Mouse (Mus musculus) forelimb bud, embryonic 11.5 days (tissue): ENCODE measurements around the gene Cilp2.

Experiments used
- DNase-seq: peaks from one replicate; pipeline ENCODE4 v3.0.0-alpha.2; 2012; ENCODE audit warnings: low read depth, low spot score

Gene Cilp2

GRCm38 (mm10) chr8:69887289-69888243 lies at the start of gene Cilp2:
TSS of gene Cilp2 (minus strand) at chr8:69887687.
- DNase-seq = no peak

DNA sequence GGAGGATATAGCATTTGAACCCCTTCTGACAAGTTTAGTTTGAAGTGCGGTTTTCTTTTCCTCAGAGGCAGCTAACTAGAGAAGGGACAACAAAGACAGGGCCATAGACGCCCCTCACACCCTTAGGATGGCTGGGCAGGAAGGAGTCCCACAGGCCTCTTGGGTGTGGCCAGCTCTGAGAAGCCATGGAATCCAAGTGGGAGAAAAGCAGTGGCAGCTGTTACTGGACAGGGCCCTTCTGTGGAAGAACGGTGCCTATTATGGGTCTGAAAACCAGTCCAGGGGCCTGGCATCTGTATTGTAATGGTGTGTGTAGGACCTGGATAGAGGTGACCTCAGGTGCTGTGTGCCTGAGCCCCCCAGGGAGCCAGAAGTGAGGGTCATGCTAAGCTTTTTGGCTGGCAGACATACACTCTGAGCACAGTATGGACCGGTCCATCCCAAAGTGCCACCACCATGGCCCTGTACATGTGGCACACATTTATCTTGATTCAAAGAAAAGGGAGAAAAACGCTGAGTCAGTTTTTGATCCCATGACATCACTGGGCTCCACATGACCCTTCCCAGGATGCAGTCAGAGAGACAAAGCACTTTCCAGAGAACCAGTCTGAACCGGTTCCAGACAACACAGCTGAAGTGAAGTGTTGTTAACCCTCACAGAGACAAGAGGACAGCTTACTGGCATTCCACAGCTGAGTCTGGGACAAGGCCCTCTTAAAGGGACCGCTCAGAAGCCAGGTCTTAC lies 48.7 kb upstream of the Cilp2 start:
- peak; percentile 29 for DNase-seq

GRCm38 (mm10) chr8:69935431-69935830 lies 47.9 kb upstream of the Cilp2 start:
- DNase-seq = no peak

DNA sequence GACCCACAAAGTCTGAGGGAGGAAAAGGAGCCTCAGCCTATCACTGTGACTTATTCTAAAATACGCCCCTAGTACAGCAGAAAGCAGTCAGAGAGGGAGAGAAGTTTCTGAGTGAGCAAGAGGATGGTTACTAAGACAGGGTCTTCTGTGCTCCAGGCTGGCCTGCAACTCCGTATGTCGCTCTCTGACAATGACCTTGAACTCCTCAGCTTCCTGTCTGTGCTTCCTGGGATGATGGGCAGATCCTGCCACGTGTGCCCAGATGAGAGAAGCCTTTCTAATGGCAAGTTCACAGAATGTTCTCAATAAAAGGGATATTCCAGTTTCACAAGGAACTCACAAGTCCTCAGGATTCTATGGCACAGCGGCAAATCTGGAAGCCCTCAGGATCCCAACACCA lies 47.1 kb upstream of the Cilp2 start:
- no peak for DNase-seq

DNA sequence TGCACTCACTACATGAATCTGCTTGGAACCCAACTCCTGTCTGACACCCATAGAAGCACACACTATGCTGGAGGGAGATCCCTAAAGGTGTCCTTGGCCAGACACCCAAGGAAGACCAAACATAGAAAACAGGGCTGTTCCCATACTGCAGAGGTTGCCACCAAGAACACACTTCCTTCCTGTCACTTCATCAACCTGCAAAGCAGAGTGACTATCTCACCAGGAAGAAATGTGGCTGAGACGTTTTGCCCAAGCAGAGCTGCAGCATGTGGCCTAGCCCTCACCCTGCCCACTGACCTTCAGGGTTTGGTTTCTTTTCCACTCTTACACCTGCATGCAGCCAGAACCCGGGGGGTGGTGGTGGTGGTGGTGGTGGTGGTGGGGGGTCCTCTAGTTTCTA lies 46.3 kb upstream of the Cilp2 start:
- no peak for DNase-seq

- no peak for DNase-seq
These were observed 39.4 kb upstream of the Cilp2 start for GRCm38 (mm10) chr8:69926901-69927300.

DNA sequence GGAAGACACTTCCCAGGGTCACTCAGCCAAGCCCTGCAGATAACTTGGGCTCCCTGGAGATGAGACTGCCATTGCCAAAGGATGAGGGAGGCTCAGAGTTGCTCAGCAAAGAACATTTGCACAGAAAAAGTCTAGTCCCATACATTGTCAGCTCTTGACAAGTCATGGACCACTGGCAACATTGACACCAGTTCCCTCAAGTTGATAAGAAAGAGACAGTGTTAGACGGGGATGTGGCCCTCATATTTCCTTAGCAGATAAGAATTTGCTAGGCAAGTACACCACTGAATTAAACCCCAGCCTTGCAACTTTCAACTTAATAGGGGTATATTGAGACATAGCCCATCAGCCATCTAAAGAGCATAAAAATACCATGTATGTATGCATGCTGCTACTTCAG lies 36.5 kb upstream of the Cilp2 start:
- DNase-seq = no peak

- no peak for DNase-seq
These were observed 33.7 kb upstream of the Cilp2 start for GRCm38 (mm10) chr8:69921141-69921540.

- peak; percentile 67 for DNase-seq
These were observed 32.6 kb upstream of the Cilp2 start for GRCm38 (mm10) chr8:69919876-69920662.

GRCm38 (mm10) chr8:69919010-69919409 lies 31.5 kb upstream of the Cilp2 start:
- DNase-seq = peak; percentile 93

DNA sequence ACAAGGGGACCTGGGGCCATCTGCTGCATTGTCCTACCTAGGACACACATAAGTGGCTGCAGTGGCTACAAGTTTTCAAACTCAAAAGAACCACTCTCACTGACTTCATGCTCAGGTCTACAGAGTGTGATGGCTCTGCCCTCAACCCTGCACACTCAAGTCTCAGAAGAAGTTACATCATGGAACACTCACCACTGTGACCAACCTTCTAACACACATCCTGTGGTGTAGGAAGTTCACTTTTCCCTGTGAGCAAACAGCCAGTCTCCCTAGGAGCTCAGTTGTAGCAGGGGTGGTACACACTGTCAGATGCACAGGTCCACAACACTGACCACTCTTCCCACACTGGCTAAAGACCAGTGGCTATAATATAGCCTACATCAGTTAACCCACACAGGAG lies 31.0 kb upstream of the Cilp2 start:
- no peak for DNase-seq

DNA sequence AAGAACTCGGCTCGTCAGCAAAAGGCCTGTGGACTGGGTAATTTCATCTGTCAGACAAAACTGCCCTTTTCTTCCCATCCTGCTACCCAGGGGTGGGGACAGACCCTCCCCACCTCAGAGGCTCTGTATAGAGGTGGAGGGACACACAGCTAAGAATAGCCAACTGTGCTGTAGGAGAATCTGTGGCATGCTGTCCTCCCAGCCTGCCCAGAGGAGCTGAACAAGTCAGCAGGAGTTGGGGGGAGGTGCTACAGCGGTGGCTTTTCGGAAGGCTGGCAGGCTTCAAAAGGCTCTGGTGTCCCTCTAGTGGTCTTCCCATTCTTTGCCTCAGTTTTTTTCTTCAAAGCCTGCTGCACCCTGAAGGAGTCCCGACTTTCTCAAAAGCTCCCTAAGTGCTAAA lies 28.3 kb upstream of the Cilp2 start:
- no peak for DNase-seq

DNA sequence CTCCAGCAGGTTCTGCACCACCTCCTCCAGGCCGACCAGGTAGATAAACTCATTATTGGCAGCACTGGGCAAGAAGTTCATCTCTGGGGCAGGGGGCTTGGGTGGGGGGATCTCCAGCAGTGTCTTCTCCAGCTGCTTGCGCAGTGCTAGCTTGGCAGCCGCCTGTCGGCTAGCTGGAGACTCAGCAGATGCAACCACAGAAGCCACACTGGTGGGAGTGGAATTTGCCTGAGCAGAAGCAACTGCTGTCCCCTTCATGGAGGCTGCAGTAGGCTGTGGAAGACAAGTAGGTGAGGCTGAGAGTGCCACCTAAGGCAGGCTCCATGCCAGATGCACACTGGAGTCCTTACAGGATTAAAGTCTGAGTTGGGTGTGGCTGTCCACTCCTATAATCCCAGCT lies 27.0 kb upstream of the Cilp2 start:
- no peak for DNase-seq

GRCm38 (mm10) chr8:69912478-69913074 lies 25.1 kb upstream of the Cilp2 start:
- no peak for DNase-seq

- no peak for DNase-seq
These were observed 24.4 kb upstream of the Cilp2 start for GRCm38 (mm10) chr8:69911917-69912316.

GRCm38 (mm10) chr8:69907106-69907505 lies 19.6 kb upstream of the Cilp2 start:
- no peak for DNase-seq

- DNase-seq = no peak
These were observed 18.8 kb upstream of the Cilp2 start for GRCm38 (mm10) chr8:69906260-69906659.

DNA sequence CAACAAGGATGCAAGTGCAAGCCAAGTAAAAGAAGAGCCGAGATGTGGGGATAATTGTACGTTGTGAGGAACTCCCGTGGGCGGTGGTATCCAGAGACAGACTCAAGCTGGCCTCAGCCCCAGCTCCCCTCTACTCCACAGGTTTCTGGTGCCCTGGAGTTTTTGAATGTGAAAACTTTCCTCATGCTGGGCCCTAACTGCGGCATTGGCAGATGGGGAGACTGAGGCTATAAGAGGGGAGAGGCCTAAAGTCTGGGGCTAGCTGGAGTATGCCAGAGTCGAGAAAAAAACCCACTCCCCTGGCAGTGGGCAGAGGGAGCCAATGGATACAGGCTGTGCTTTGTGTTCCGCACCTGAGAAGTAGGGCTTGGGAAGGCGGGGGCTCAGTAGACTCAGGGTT lies 16.6 kb upstream of the Cilp2 start:
- DNase-seq = no peak

- DNase-seq = peak; percentile 100
These were observed 15.6 kb upstream of the Cilp2 start for GRCm38 (mm10) chr8:69903063-69903542.

DNA sequence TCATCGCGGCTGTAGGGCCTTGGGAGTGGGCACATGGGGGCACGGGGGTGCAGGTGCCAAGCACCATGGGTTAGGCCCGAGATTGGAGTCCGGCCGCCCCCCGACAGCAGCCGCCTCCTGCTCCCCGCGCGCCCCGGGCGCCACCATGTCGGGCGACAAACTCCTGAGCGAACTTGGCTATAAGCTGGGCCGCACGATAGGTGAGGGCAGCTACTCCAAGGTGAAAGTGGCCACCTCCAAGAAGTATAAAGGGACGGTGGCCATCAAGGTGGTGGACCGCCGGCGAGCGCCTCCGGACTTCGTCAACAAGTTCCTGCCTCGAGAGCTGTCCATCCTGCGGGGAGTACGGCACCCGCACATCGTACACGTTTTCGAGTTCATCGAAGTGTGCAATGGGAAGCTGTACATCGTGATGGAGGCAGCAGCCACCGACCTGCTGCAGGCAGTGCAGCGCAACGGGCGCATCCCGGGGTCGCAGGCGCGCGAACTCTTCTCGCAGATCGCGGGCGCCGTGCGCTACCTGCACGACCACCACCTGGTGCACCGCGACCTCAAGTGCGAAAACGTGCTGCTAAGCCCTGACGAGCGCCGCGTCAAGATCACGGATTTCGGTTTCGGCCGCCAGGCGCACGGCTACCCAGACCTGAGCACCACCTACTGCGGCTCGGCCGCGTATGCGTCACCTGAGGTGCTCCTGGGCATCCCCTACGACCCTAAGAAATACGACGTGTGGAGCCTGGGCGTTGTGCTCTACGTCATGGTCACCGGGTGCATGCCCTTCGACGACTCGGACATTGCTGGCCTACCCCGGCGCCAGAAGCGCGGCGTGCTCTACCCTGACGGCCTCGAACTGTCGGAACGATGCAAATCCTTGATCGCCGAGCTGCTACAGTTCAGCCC lies 14.9 kb upstream of the Cilp2 start, which contains the start of the genes Tssk6, Ndufa13 and Yjefn3:
Gene Tssk6, plus strand, starts transcription at position 22 of the 900 bp plus-strand sequence.
Gene Ndufa13, minus strand, starts transcription at position 396 of the 900 bp plus-strand sequence.
Gene Yjefn3, minus strand, starts transcription at position 550 of the 900 bp plus-strand sequence.
- no peak for DNase-seq
